Mouse (Mus musculus): ENCODE results near the gene Oat.

Oat gene

GRCm38 (mm10) chr7:132576116-132576650 lies at the start of gene Oat:
Gene Oat (minus strand): TSS chr7:132576398.
- DNase-seq: peak; percentile 96

GRCm38 (mm10) chr7:132624161-132624560 lies 48.0 kb upstream of the Oat start:
- DNase-seq: no peak

DNA sequence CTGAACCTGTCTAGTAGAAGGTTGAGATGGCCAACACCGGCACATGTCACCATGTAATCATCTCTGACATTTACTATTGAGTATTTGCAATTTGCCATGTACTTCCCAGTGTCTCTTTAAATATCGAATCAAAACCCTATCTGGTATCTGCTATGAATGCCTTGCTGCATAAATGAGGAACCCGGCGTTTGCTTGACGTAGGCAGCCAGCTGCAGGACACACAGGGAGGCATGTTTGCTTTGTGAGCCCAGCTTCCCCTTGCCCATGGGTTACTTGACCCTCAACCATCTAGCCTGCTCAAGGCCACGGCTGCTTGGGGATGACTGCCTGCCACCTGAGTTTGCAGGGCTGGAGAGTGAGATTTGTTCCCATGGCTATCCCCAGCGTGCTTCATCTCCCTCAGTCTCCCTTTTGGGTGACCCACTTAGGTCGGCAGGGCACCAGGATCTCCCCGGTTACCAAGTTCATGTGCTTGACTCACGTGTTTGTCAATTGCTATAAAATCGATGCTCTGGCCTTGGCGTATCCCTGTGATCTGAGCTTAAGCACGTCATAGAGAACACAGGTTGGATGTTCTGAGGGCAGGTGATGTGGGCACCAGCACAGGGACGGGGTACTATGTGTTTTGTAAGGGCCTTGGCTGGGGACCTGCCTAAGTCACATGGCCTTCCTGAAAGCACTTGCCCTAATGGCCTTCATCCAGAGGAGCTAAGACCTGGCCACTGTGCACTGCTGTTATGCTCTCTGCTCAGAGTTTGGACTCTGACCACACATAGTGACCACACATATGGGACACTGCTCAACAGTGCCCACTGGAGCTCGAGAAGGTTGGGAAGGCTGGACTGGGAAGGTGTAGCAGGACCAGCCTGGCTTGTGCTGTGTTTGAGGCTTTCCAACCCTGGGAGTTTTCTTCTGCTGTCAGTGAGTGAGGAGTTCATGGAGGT lies 44.0 kb upstream of the Oat start:
- DNase-seq: no peak

DNA sequence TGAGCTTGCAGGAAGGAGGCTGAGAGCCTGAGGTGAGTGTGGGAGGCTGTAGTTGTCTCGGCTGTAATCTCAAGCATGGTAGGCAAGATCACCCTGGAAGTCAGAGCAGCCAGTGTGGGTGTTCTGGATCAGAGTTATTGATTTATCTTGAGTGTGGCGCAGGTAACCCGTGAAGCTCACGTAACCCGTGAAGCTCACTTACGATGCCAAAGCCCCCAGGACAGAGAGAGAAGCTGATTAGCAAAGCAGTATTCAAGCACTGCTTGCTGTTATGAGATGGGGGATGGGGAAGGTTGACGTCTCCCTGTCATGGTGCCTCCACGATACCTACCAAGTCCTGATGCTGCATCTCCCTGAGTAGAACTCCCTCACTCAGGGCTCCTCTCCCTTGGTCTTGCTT lies 43.4 kb upstream of the Oat start:
- no peak for DNase-seq

DNA sequence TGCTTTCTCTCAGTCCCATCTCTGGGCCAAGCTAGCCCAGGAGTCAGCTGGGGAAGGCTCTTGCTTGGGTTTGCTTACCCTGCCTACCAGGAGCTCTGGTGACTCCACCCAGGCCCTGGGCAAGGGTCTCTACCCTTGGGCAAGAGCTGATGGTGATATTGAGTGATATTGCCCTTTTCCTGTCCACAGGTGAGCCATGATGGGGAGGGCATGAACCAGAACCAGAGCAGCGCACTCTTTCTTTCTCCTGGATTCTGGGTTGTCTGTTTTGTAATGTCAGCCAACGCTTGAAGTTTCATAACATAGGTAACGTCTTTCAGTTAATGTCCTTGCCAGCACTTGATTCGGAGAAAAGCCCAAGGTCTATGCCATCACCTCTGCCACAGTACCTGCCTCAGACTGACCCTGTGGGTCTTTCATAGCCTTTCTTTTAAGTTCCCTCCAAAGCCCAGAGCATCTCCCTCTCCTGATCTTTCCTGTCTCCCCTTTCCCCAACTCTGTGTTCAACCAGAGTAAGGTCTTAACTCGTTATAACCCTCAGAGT lies 40.9 kb upstream of the Oat start:
- DNase-seq: no peak

DNA sequence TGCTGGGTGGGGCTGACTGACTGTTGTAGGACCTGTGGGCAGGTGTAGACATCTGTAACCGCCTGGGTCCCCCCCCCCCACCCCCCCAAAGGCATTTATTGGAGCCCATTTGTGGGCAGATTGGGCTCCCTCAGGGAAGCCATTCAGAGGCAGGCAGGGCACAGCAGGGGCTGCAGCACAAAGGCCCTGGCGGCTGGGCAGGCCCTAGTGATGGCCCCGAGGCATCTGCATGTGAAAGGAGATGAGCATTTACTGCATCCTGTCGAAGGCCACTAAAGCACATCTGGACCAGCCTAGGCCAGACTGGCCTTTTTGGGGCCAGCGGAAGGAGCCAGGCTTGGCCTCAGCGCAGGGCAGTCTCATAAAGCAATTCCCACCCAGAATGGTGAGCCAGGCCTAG lies 40.2 kb upstream of the Oat start:
- no peak for DNase-seq

DNA sequence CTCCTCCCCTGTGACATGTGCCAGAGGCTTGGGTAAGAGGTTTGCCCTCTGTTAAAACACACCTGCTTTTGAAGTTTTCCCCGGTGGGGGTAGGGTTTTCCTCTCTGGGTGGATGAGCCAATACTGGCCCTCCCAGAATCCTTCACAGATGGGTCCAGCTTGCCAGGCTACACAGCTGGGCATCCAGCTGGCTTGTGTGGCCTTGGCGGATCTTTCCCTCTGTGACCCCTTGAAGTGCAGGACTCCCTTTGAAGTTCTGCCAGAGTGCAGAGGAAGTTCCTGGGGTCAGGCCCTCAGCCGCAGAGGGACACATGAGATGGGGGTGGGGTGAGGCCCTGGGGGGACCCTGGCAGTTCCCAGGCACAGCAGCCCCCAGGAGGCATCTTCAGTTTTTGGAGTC lies 39.1 kb upstream of the Oat start:
- DNase-seq: no peak

GRCm38 (mm10) chr7:132611530-132611929 lies 35.3 kb upstream of the Oat start:
- no peak for DNase-seq

- peak; percentile 55 for DNase-seq
Observed at GRCm38 (mm10) chr7:132610468-132611318, 34.5 kb upstream of the Oat start, which contains the start of gene Lhpp. Gene Lhpp (plus strand): TSS chr7:132610638.

DNA sequence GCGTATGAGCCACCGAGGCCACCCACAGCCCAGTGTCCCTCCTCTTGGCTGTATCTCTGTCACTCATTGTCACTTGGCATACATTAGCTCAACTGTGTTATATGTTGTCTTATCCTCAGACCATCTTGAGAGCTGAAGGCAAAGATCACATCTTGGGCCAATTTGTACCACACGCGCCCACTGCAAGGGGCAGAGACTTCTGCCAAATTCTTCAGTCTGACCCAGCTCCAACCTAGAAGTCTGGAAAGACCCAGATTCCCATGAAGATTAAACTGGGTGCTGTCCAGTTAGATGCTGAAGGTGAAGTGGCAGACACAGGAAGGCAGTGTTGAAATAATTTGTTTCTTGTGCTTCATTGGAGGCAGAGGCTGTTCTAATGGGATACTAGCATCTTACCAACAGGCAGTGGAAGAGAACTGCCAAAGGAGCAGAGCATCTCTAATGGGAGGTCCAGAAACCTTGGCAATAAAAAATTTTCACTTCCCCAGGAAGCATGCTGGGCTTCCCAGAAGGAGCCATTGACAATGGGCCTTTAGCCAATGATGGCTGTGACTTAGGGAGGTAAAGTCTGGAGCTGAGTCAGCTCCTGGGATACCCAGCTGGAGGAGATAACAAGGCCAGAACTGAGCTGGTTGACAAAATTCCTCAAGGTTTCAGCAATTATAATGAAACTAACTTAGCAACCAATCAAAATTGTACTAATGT lies 32.3 kb upstream of the Oat start:
- peak; percentile 22 for DNase-seq

GRCm38 (mm10) chr7:132605689-132606088 lies 29.5 kb upstream of the Oat start:
- no peak for DNase-seq

GRCm38 (mm10) chr7:132604720-132605119 lies 28.5 kb upstream of the Oat start:
- DNase-seq: no peak

DNA sequence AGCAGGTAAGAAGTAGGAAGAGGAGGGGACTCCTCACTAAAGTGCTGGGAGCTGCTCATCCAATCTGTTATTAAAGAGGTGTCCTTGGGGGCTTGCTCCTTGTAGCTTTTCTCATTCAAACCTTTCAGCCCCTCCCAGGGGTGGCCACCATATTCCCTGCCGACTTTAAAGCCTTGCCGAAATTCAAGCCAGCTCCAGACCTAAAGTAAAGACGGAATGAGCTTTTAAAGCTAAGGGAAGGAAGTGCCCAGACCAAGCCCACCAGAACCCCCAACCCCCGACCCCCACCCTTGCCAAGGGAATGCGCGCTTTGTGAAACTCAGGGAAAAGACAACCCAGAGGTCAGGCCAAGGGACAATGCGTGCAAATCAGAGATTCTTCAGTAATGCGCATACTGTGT lies 24.7 kb upstream of the Oat start:
- no peak for DNase-seq

GRCm38 (mm10) chr7:132600026-132600425 lies 23.8 kb upstream of the Oat start:
- DNase-seq: no peak

DNA sequence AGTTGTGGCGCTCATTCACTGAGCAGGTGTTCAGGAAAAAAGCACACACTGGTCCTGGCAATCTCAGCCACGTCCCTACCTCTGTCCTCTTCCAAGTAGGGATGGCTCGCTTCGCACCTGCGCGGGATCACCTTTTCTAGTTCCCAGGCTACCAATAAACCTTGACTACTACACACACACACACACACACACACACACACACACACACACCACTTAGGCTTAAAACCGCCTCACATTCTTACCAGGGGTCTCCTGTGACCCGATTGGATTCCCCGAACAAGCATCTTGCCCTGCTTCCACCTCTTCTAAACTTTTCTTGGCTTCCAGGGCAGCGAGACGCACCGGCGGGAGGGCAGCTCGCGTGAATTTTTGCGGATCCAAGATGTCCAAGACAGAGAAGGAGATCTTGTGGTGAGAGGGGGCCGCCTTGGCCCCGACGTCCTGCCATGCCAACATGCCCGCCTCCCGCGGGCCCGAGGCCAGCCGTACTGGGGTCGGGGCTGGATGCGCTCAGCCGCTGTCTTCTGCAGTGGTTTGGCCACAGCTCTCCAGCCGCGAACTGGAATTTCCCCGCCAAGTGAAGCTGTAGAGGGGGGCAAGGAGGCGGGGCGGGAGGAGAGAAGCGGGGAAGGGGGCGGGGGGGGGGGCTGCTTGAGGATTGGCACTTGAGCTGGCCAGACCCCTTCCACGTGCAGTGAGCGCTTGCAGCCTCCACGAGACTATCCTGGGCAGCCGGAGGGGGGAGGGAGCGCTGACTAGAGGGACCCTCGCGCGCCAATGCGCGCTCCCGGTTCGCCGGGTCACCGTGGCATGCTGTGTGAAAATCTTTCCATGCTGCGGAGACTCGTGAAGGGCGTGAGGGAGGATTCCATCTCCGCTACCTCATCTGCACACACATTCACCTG lies 23.1 kb upstream of the Oat start, which contains the start of gene Nkx1-2:
Nkx1-2 (minus strand) TSS at position 567 of the 905 bp plus-strand sequence.
- DNase-seq: no peak

DNA sequence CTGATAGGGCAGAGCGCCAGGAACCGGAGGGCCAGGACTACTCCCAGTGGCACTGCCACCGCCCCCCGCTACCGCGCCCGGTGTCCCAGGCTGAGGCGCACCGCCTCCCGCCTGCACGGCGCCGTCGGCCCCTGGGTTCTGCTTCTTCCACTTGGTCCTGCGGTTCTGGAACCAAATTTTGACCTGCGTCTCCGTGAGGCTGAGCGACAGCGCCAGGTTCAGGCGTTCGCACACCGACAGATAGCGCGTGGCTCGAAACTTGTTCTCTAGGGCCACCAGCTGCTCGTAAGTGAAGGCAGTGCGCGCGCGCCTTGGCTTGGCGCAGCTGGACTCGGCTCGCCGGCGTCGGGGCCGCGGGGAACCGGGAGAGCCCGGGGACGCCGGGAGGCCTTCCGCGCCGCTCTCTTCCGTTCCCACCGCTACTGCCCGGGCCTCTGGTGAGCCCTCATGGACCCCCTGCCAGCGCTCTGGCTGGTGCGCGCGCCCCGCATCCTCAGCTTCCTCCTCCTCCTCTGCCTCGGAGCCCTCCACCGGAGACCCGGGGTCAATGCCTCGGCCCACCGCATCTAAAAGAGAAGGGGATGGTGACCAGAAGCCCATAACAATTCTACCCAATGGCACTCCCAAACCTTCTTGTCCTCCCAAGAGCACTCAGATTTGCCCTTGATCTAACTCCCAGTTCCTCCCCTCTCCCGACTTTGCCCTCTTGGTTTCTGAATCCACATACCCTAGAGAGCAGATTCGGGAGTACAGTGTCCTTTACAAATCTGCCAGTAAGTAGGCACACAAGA lies 21.2 kb upstream of the Oat start:
- DNase-seq: no peak

GRCm38 (mm10) chr7:132596557-132597250 lies 20.5 kb upstream of the Oat start:
- DNase-seq: no peak

DNA sequence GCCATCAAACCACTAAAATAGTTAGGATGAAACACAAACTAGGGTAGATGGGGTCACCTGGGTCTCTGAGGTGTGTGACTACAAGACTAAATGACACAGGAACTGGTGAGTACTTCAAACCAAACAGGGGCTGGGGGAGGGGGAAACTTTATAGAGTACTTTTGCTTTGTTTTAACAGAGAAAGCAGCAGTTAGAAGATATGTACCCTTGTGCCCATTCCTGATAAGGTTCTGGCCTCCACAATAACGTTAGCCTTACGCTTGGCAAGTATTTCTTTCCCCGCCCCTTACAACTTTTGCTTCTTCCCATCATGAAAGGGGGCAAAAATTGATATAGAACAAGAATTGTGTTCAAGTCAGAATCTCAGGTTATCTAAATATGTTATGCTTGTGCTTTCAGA lies 19.6 kb upstream of the Oat start:
- DNase-seq: no peak

- DNase-seq: no peak
Observed at GRCm38 (mm10) chr7:132594325-132594724, 18.1 kb upstream of the Oat start.

GRCm38 (mm10) chr7:132593762-132594161 lies 17.6 kb upstream of the Oat start:
- DNase-seq: no peak
